Mouse (Mus musculus) midbrain, postnatal 0 days (tissue): ENCODE measurements at regions not wholly inside any gene's neighbourhood (a gene's known extent, or its start where the extent isn't known, plus 50 kb on each side); places are given as distances from the start of the nearest gene placed in this dataset.

Source experiments
- ATAC-seq: fragments of 200-750 bp; cut with Nextera tagmentation; 2 replicates; pipeline ENCODE4 v1.8.0; 2017; ENCODE audit warnings: moderate number of reproducible peaks, mild to moderate bottlenecking, moderate TSS enrichment, moderate library complexity; ENCODE audit not compliant: low FRiP score
- DNase-seq: peaks from one replicate; pipeline ENCODE4 v3.0.0-alpha.2; 2015; ENCODE audit warnings: low spot score
- H3K27ac ChIP-seq: fragments of 300-500 bp; sonication (generic); 2 replicates; pipeline ENCODE4 v1.5.1; 2014; ENCODE audit warnings: low read depth, mild to moderate bottlenecking, low read length, mixed read lengths
- H3K27me3 ChIP-seq: fragments of 300-500 bp; sonication (generic); 2 replicates; pipeline ENCODE4 v1.6.1; 2014; ENCODE audit warnings: low read length, control low read depth, mixed read lengths; ENCODE audit not compliant: insufficient read depth
- H3K36me3 ChIP-seq: fragments of 300-500 bp; sonication (generic); 2 replicates; pipeline ENCODE4 v1.6.1; 2014; ENCODE audit warnings: low read length, control low read depth, mixed read lengths; ENCODE audit not compliant: insufficient read depth
- H3K4me1 ChIP-seq: fragments of 300-500 bp; sonication (generic); 2 replicates; pipeline ENCODE4 v1.6.1; 2014; ENCODE audit warnings: mild to moderate bottlenecking, control low read depth, antibody characterized with exemption, low read length, mixed read lengths; ENCODE audit not compliant: insufficient read depth
- H3K4me2 ChIP-seq: fragments of 300-500 bp; sonication (generic); 2 replicates; pipeline ENCODE4 v1.6.1; 2014; ENCODE audit warnings: low read depth, mild to moderate bottlenecking, low read length, mixed read lengths; ENCODE audit not compliant: poor library complexity, severe bottlenecking
- H3K4me3 ChIP-seq: fragments of 300-500 bp; sonication (generic); 2 replicates; pipeline ENCODE4 v1.5.1; 2014; ENCODE audit warnings: low read depth, mild to moderate bottlenecking, low read length, moderate library complexity
- H3K9ac ChIP-seq: fragments of 300-500 bp; sonication (generic); replicated peaks from 2 replicates; pipeline ENCODE4 v1.6.1; 2014; ENCODE audit warnings: mild to moderate bottlenecking, low read length, moderate library complexity, mixed read lengths; ENCODE audit not compliant: poor library complexity, severe bottlenecking
- H3K9me3 ChIP-seq: fragments of 300-500 bp; sonication (generic); 2 replicates; pipeline ENCODE4 v1.6.1; 2016; ENCODE audit warnings: low read length, control low read depth
- CTCF ChIP-seq: IDR thresholded peaks from 2 replicates; pipeline ENCODE4 v1.5.1; 2016; ENCODE audit warnings: antibody characterized with exemption, mild to moderate bottlenecking
- WGBS: fragments of 180-500 bp; shearing (Covaris S2); extraction: QIAGEN DNeasy Blood & Tissue Kit; methylation state at CpG from one replicate; pipeline ENCODE4 v1.1.7; 2014; 5-methylcytosine and 5-hydroxymethylcytosine counted together

GRCm38 (mm10) chr15:67048621-67049020, 547.9 kb upstream of the Lrrc6 start:
- H3K4me3 ChIP-seq, result no peak overlapping the region
- H3K36me3 ChIP-seq, result no peaks in the 10 kb centered on the region
- no peak for DNase-seq
- H3K9me3 ChIP-seq, result no peaks in the 10 kb centered on the region
- 84% methylated on average over 4 of the region's 4 CpGs for WGBS
- no peak for TF ChIP-seq CTCF
- no peaks in the 10 kb centered on the region for H3K4me1 ChIP-seq
- H3K27me3 ChIP-seq, result no peaks in the 10 kb centered on the region
- no peak overlapping the region for H3K9ac ChIP-seq
- H3K4me2 ChIP-seq, result no peak overlapping the region
- no peak for ATAC-seq
- no peak overlapping the region for H3K27ac ChIP-seq

GRCm38 (mm10) chr15:67048148-67048547, 547.4 kb upstream of the Lrrc6 start:
- no peak overlapping the region for H3K4me2 ChIP-seq
- H3K27ac ChIP-seq, result no peak overlapping the region
- ATAC-seq, result no peak
- no peaks in the 10 kb centered on the region for H3K9me3 ChIP-seq
- 98% methylated on average over 5 of the region's 5 CpGs for WGBS
- H3K4me3 ChIP-seq, result no peak overlapping the region
- no peak for DNase-seq
- H3K9ac ChIP-seq, result no peak overlapping the region
- TF ChIP-seq CTCF, result no peak
- no peaks in the 10 kb centered on the region for H3K27me3 ChIP-seq
- H3K4me1 ChIP-seq, result no peaks in the 10 kb centered on the region
- H3K36me3 ChIP-seq, result no peaks in the 10 kb centered on the region

GRCm38 (mm10) chr15:67045920-67046804, 545.5 kb upstream of the Lrrc6 start:
- Histone ChIP-seq H3K9ac (no peak overlapping the region), H3K9me3 (no peaks in the 10 kb centered on the region), H3K4me3 (no peak overlapping the region), H3K27ac (no peak overlapping the region), H3K4me2 (no peak overlapping the region), H3K4me1 (no peaks in the 10 kb centered on the region), H3K27me3 (no peaks in the 10 kb centered on the region), H3K36me3 (no peaks in the 10 kb centered on the region)
- WGBS, result 81% methylated on average over 12 of the region's 12 CpGs
- DNase-seq (no peak), ATAC-seq (no peak)
- TF ChIP-seq CTCF, result no peak

- no peak for ATAC-seq
- WGBS, result 63% methylated on average over 3 of the region's 3 CpGs
Observed at GRCm38 (mm10) chr15:67045329-67045728, 544.6 kb upstream of the Lrrc6 start.

GRCm38 (mm10) chr15:67044806-67045205, 544.1 kb upstream of the Lrrc6 start:
- no peak overlapping the region for H3K4me3 ChIP-seq
- no peaks in the 10 kb centered on the region for H3K4me1 ChIP-seq
- no peaks in the 10 kb centered on the region for H3K9me3 ChIP-seq
- ATAC-seq, result no peak
- H3K27ac ChIP-seq, result no peak overlapping the region
- no peaks in the 10 kb centered on the region for H3K27me3 ChIP-seq
- no peak overlapping the region for H3K4me2 ChIP-seq
- H3K9ac ChIP-seq, result no peak overlapping the region
- 95% methylated on average over 4 of the region's 4 CpGs for WGBS
- H3K36me3 ChIP-seq, result no peaks in the 10 kb centered on the region
- DNase-seq, result no peak
- TF ChIP-seq CTCF, result no peak

More at GRCm38 (mm10) chr15:67045329-67045728, 544.6 kb upstream of the Lrrc6 start:
- H3K27me3 ChIP-seq, result no peaks in the 10 kb centered on the region
- H3K36me3 ChIP-seq, result no peaks in the 10 kb centered on the region
- TF ChIP-seq CTCF, result no peak
- no peaks in the 10 kb centered on the region for H3K4me1 ChIP-seq
- no peak overlapping the region for H3K27ac ChIP-seq
- DNase-seq, result no peak
- H3K9ac ChIP-seq, result no peak overlapping the region
- H3K9me3 ChIP-seq, result no peaks in the 10 kb centered on the region
- no peak overlapping the region for H3K4me3 ChIP-seq
- no peak overlapping the region for H3K4me2 ChIP-seq

GRCm38 (mm10) chr15:67042131-67042530, 541.4 kb upstream of the Lrrc6 start:
- 92% methylated on average over 2 of the region's 2 CpGs for WGBS
- no peaks in the 10 kb centered on the region for H3K36me3 ChIP-seq
- ATAC-seq (no peak), DNase-seq (no peak)
- no peak overlapping the region for H3K4me3 ChIP-seq
- peak; percentile 19; the same call in 1 of the 2 replicates for TF ChIP-seq CTCF
- H3K27ac ChIP-seq, result no peak overlapping the region
- no peaks in the 10 kb centered on the region for H3K9me3 ChIP-seq
- H3K9ac ChIP-seq, result no peak overlapping the region
- no peaks in the 10 kb centered on the region for H3K27me3 ChIP-seq
- no peaks in the 10 kb centered on the region for H3K4me1 ChIP-seq
- H3K4me2 ChIP-seq, result no peak overlapping the region
